Mouse (Mus musculus) forebrain, embryonic 13.5 days (tissue): ENCODE results near the gene Mprip. TPM values are rescaled to one million over a fixed set of nuclear protein-coding genes. Genes with fewer than 3 reads are reported as not detected.

ENCODE experiments used
- ATAC-seq: fragments of 200-750 bp; cut with Nextera tagmentation; 2 replicates; pipeline ENCODE4 v1.8.0; 2017
- H3K27ac ChIP-seq: fragments of 300-500 bp; sonication (generic); 2 replicates; pipeline ENCODE4 v1.5.1; 2015; ENCODE audit warnings: inconsistent platforms, mild to moderate bottlenecking, moderate library complexity
- H3K27me3 ChIP-seq: fragments of 300-500 bp; sonication (generic); 2 replicates; pipeline ENCODE4 v1.6.1; 2015; ENCODE audit warnings: mild to moderate bottlenecking, inconsistent platforms
- H3K36me3 ChIP-seq: fragments of 300-500 bp; sonication (generic); 2 replicates; pipeline ENCODE4 v1.6.1; 2015; ENCODE audit warnings: mild to moderate bottlenecking, inconsistent platforms; ENCODE audit not compliant: poor library complexity, severe bottlenecking
- H3K4me1 ChIP-seq: fragments of 300-500 bp; sonication (generic); 2 replicates; pipeline ENCODE4 v1.6.1; 2015; ENCODE audit warnings: inconsistent platforms
- H3K4me2 ChIP-seq: fragments of 300-500 bp; sonication (generic); 2 replicates; pipeline ENCODE4 v1.6.1; 2015; ENCODE audit warnings: inconsistent platforms, mild to moderate bottlenecking, moderate library complexity
- H3K4me3 ChIP-seq: fragments of 300-500 bp; sonication (generic); 2 replicates; pipeline ENCODE4 v1.5.1; 2015; ENCODE audit warnings: mild to moderate bottlenecking, inconsistent platforms
- H3K9ac ChIP-seq: fragments of 300-500 bp; sonication (generic); 2 replicates; pipeline ENCODE4 v1.6.1; 2015; ENCODE audit warnings: mild to moderate bottlenecking, inconsistent platforms
- H3K9me3 ChIP-seq: fragments of 300-500 bp; sonication (generic); replicated peaks from 2 replicates; pipeline ENCODE4 v1.6.1; 2016; ENCODE audit warnings: inconsistent platforms
- WGBS: fragments of 180-500 bp; shearing (Covaris S2); methylation state at CpG from one replicate; pipeline ENCODE4 v1.1.7; 2015; 5-methylcytosine and 5-hydroxymethylcytosine counted together
- polyA plus RNA-seq: library from polyadenylated mRNA; unstranded; fragments of >200 nt; fragmentation: Nextera tagmentation; extraction: Ambion mirVana; gene quantifications from 2 replicates; pipeline ENCODE4 v1.2.1, GENCODE M21; 2015

The Mprip gene
- polyA plus RNA-seq, 1 experiment from 2014 or later, result 37.1 TPM

DNA sequence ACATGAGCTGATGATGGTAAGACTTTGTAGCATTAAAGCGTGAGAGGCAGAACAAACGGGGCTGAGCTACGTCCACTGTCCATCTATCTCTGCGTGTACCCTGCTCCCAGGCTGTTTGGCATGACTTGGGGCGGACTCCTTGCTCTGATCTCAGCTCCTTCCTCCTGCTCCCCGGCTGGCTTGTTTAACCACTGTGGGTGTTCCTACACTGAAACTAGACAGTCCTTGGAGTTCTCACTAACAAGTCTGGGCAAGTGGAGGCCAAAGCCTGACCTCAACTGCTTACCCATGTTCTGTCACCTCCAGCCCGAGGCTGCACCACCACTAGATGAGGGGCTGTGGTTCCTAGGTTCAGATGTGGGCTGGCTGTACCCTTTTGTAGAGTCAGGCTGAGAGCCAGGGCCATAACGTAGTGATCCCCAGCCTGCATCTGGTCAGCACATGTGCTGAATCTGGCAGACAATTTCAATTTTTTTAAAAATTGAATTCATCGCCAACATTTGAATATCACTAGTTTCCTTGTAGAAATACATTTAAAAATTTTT lies 25.8 kb upstream of the Mprip start:
- H3K27me3 ChIP-seq, result no peaks in the 10 kb centered on the region
- H3K27ac ChIP-seq, result no peak overlapping the region
- no peak overlapping the region for H3K4me2 ChIP-seq
- no peak overlapping the region for H3K4me3 ChIP-seq
- H3K9me3 ChIP-seq, result no peaks in the 10 kb centered on the region
- no peak for ATAC-seq
- 88% methylated on average over 9 of the region's 9 CpGs for WGBS
- no peak overlapping the region for H3K9ac ChIP-seq
- no peaks in the 10 kb centered on the region for H3K36me3 ChIP-seq
- no peaks in the 10 kb centered on the region for H3K4me1 ChIP-seq

DNA sequence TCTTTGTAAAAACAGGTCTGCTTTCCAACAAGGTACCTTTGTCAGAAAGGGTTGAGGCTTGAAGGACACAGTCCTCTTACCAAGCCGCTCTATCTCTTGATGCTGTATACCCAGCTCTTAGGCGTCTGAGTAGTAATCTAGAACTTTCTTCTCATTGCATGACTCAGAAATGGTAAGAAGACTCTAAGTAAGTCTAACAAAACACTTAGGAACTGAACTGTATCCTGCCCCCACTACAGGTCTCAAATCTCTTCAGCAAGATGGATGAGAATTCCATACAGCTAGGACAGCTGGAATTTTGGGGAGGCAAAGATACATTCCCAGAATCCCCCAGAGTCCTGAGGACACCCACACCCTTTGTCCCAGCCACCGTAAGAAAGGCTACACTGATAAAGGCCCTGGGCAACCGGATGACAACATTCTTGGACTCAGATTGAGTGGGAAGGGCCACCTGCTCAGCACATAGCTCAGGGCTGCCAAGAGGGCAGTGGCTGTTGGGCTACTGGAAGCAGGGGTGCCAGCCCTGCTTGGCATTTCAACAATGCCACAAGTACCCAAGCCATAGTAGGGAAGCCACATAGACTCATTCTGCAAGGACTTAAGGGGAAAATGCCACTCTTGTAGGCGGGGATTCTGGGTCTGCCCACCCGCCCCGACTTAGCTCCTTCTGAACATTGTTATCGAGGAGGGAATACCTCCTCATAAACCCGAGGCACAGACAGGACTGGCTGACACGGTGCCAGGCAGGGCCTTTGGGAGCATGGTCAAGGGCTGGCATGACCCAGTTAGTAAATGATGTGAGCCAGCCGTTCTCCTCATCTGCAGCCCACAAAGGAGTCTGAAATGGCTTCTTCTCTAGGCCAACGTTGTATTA lies 25.0 kb upstream of the Mprip start:
- H3K4me3 ChIP-seq, result no peak overlapping the region
- no peaks in the 10 kb centered on the region for H3K9me3 ChIP-seq
- no peaks in the 10 kb centered on the region for H3K36me3 ChIP-seq
- ATAC-seq, result no peak
- WGBS, result 78% methylated on average over 12 of the region's 12 CpGs
- no peak overlapping the region for H3K9ac ChIP-seq
- H3K27ac ChIP-seq, result no peak overlapping the region
- no peaks in the 10 kb centered on the region for H3K27me3 ChIP-seq
- H3K4me1 ChIP-seq, result no peaks in the 10 kb centered on the region
- no peak overlapping the region for H3K4me2 ChIP-seq

DNA sequence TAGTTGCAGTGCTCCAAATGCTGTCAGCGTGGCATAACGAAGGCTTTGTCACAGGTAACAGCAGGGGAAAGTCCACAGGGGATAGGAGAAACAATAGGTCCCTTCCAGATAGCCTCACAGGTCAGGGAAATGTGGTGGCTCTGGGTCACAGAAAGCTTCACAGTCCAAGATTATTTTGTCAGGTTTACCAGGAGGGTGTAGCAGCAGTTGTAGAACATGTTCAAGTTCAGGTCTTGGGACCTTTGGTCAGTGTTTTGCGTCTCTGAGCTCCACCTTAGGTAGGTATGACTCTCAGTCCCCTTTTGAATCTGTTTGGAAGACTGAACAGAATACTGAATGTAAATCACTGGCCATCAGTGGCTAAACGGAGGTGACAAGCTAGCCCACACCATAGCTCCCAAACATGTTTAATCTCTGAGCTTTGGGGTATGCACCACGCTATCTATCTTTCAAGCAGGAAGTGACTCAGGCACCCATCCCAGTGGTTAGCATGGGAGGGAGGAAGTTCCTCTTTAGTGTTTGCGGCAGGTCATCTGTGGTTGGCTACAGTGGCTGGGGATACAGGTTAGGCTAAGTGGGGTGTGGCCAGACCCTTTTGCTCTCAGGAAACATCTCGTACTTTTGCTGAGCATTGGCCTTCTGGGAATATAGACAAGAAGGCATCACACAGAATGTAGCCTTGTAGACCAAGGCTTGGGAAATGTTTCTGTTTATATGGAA lies 24.2 kb upstream of the Mprip start:
- Histone ChIP-seq H3K27me3 (no peaks in the 10 kb centered on the region), H3K36me3 (no peaks in the 10 kb centered on the region), H3K9ac (no peak overlapping the region), H3K27ac (no peak overlapping the region), H3K4me3 (no peak overlapping the region), H3K9me3 (no peaks in the 10 kb centered on the region), H3K4me1 (no peaks in the 10 kb centered on the region), H3K4me2 (no peak overlapping the region)
- no peak for ATAC-seq
- WGBS, result 83% methylated on average over 7 of the region's 7 CpGs

DNA sequence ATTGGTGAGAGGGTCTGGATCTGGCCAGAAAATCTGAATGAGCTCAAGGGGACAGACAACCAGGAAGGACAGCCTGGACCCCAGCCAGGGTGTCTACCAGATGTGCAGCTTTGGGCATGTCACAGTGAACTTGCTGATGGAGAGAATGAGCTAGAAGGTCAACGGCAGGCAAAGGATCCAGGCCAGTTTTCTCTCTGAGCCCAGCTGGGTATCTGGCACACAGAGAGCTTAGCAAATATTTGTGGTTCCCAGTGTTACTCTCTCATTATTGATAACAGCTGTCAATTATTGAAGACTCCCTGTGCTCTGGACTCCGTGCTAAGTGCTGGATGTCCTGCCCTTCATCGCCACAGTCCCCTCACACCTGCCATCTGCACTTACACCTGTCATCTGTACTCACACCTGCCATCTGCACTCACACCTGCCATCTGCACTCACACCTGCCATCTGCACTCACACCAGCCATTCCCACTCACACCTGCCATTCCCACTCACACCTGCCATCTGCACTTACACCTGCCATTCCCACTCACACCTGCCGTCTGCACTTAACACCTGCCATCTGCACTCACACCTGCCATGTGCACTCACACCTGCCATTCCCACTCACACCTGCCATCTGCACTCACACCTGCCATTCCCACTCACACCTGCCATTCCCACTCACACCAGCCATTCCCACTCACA lies 21.0 kb upstream of the Mprip start:
- no peaks in the 10 kb centered on the region for H3K4me1 ChIP-seq
- H3K9me3 ChIP-seq, result no peaks in the 10 kb centered on the region
- no peak for ATAC-seq
- H3K4me3 ChIP-seq, result no peak overlapping the region
- no peak overlapping the region for H3K4me2 ChIP-seq
- WGBS, result 84% methylated on average over 4 of the region's 4 CpGs
- no peaks in the 10 kb centered on the region for H3K36me3 ChIP-seq
- no peaks in the 10 kb centered on the region for H3K27me3 ChIP-seq
- no peak overlapping the region for H3K27ac ChIP-seq
- H3K9ac ChIP-seq, result no peak overlapping the region

DNA sequence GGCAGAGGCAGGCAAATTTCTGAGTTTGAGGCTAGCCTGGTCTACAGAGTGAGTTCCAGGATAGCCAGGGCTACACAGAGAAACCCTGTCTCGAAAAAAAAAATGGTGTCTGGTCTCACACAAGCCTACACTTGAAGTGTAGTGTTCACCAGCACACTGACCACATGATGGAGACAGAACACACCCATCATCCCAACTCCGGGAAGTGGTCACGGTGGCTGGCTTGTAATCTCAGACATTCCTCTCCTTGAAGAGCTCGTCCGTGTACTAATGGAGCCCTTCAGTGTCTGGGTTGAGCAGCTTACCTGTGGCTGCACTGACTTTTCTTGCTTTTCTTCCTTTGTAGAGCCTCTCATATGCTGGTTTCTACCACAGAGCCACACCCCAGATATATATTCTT lies 19.9 kb upstream of the Mprip start:
- no peaks in the 10 kb centered on the region for H3K27me3 ChIP-seq
- H3K4me1 ChIP-seq, result no peaks in the 10 kb centered on the region
- H3K4me2 ChIP-seq, result no peak overlapping the region
- no peak overlapping the region for H3K27ac ChIP-seq
- 83% methylated on average over 5 of the region's 5 CpGs for WGBS
- H3K4me3 ChIP-seq, result no peak overlapping the region
- no peak overlapping the region for H3K9ac ChIP-seq
- H3K9me3 ChIP-seq, result no peaks in the 10 kb centered on the region
- no peaks in the 10 kb centered on the region for H3K36me3 ChIP-seq
- ATAC-seq, result no peak

- Histone ChIP-seq H3K27ac (no peak overlapping the region), H3K4me2 (no peak overlapping the region), H3K27me3 (no peaks in the 10 kb centered on the region), H3K4me3 (no peak overlapping the region), H3K9me3 (no peaks in the 10 kb centered on the region), H3K36me3 (no peaks in the 10 kb centered on the region), H3K4me1 (no peaks in the 10 kb centered on the region), H3K9ac (no peak overlapping the region)
- WGBS, result 94% methylated on average over 8 of the region's 8 CpGs
- ATAC-seq, result no peak
These were observed 18.7 kb upstream of the Mprip start for GRCm38 (mm10) chr11:59642420-59642819.

GRCm38 (mm10) chr11:59645036-59645435 lies 16.1 kb upstream of the Mprip start:
- H3K4me1 ChIP-seq, result no peaks in the 10 kb centered on the region
- ATAC-seq, result no peak
- WGBS, result 69% methylated on average over 7 of the region's 7 CpGs
- H3K36me3 ChIP-seq, result no peaks in the 10 kb centered on the region
- H3K4me3 ChIP-seq, result no peak overlapping the region
- H3K9ac ChIP-seq, result no peak overlapping the region
- H3K27me3 ChIP-seq, result no peaks in the 10 kb centered on the region
- no peak overlapping the region for H3K27ac ChIP-seq
- no peak overlapping the region for H3K4me2 ChIP-seq
- no peaks in the 10 kb centered on the region for H3K9me3 ChIP-seq

- Histone ChIP-seq H3K36me3 (no peaks in the 10 kb centered on the region), H3K9ac (no peak overlapping the region), H3K4me1 (no peaks in the 10 kb centered on the region), H3K4me2 (no peak overlapping the region), H3K9me3 (no peaks in the 10 kb centered on the region), H3K27me3 (no peaks in the 10 kb centered on the region), H3K4me3 (no peak overlapping the region), H3K27ac (no peak overlapping the region)
- no peak for ATAC-seq
- 69% methylated on average over 4 of the region's 4 CpGs for WGBS
These were observed 12.0 kb upstream of the Mprip start for GRCm38 (mm10) chr11:59649058-59649457.

DNA sequence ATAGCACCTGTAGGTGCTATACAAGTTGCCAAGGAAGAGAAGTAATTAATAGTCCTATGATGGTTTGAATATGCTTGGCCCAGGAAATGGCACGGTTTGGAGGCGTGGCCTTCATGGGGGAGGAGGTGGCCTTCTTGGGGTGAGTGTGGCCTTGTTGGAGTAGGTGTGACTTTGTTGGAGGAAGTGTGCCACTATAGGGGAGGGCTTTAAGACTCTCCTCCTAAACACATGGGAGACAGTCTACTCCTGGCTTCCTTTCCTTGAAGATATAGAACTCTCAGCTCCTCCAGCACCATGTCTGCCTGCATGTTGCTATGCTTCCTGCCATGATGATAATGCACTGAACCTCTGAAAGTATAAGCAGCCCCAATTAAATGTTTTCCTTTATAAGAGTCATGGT lies 8.1 kb upstream of the Mprip start:
- no peaks in the 10 kb centered on the region for H3K36me3 ChIP-seq
- H3K4me3 ChIP-seq, result no peak overlapping the region
- no peak for ATAC-seq
- H3K4me2 ChIP-seq, result no peak overlapping the region
- H3K4me1 ChIP-seq, result no peaks in the 10 kb centered on the region
- no peaks in the 10 kb centered on the region for H3K27me3 ChIP-seq
- H3K9ac ChIP-seq, result no peak overlapping the region
- H3K9me3 ChIP-seq, result no peaks in the 10 kb centered on the region
- H3K27ac ChIP-seq, result no peak overlapping the region
- WGBS, result 79% methylated on average over 2 of the region's 2 CpGs

- no peaks in the 10 kb centered on the region for H3K36me3 ChIP-seq
- no peak overlapping the region for H3K4me3 ChIP-seq
- no peaks in the 10 kb centered on the region for H3K9me3 ChIP-seq
- 86% methylated on average over 2 of the region's 2 CpGs for WGBS
- no peak overlapping the region for H3K9ac ChIP-seq
- no peak overlapping the region for H3K27ac ChIP-seq
- no peaks in the 10 kb centered on the region for H3K27me3 ChIP-seq
- H3K4me2 ChIP-seq, result no peak overlapping the region
- ATAC-seq, result no peak
- H3K4me1 ChIP-seq, result no peaks in the 10 kb centered on the region
These were observed 7.6 kb upstream of the Mprip start for GRCm38 (mm10) chr11:59653547-59653946.

DNA sequence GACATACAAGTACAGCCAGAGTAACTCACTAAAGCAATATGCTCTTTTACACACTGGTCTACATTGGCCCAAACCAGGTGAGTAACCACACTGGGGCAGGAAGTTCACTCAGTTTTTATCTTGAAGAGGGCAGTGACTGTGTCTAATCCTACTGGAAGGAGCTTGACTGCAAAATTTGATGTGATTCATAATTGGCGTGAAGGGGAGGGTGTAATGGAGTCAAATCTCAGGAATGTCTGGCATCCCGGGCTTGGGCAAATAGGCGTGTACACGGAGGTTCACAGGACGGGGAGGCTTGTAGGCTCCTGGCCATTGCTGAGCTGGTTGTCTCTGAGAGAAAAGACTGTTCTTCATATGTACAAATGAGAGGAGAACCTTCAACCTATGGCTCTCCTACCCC lies 5.8 kb upstream of the Mprip start:
- no peak for ATAC-seq
- Histone ChIP-seq H3K27ac (no peak overlapping the region), H3K4me2 (no peak overlapping the region), H3K4me1 (no peaks in the 10 kb centered on the region), H3K27me3 (no peaks in the 10 kb centered on the region), H3K36me3 (no peaks in the 10 kb centered on the region), H3K4me3 (no peak overlapping the region), H3K9ac (no peak overlapping the region), H3K9me3 (no peaks in the 10 kb centered on the region)
- 83% methylated on average over 5 of the region's 5 CpGs for WGBS

DNA sequence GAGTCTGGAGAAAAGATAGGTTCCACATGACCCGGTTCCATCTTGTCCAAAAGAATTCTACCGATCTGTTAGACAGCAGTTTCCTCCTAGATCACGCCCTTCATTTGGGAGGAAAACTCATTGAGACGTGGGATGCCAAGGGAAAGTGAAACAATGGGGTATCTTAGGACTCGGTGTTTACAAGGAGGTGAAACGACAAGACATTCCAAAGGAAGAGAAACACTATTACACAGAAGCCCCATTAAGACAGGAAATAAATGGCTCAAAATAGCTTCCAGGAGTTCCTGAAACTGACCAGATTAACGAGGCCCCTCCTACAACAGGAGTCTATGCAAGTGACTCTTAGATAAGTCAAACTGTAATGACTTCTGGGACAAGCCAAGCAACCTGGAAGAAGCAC lies 5.1 kb upstream of the Mprip start:
- no peak overlapping the region for H3K9ac ChIP-seq
- 73% methylated on average over 7 of the region's 7 CpGs for WGBS
- H3K27ac ChIP-seq, result no peak overlapping the region
- H3K36me3 ChIP-seq, result no peaks in the 10 kb centered on the region
- no peak for ATAC-seq
- H3K27me3 ChIP-seq, result no peaks in the 10 kb centered on the region
- no peak overlapping the region for H3K4me3 ChIP-seq
- no peak overlapping the region for H3K4me2 ChIP-seq
- 0 out of 2 replicates have a peak, but pooled peaks cover under 1% of the 10 kb centered on the region for H3K4me1 ChIP-seq
- H3K9me3 ChIP-seq, result no peaks in the 10 kb centered on the region
